Mouse (Mus musculus) hindbrain, embryonic 11.5 days (tissue): Measurements from ENCODE around the gene Tbrg1. TPM values are rescaled to one million over a fixed set of nuclear protein-coding genes. Genes with fewer than 3 reads are reported as not detected.

Experiments
- ATAC-seq: fragments of 200-750 bp; cut with Nextera tagmentation; 2 replicates; pipeline ENCODE4 v1.8.0; 2017; ENCODE audit warnings: mild to moderate bottlenecking, moderate TSS enrichment, moderate library complexity; ENCODE audit not compliant: low FRiP score
- DNase-seq: peaks from one replicate; pipeline ENCODE4 v3.0.0-alpha.2; 2015; ENCODE audit warnings: low spot score
- H3K27ac ChIP-seq: fragments of 300-500 bp; sonication (generic); 2 replicates; pipeline ENCODE4 v1.5.1; 2014; ENCODE audit warnings: mild to moderate bottlenecking, low read depth, low read length
- H3K27me3 ChIP-seq: fragments of 300-500 bp; sonication (generic); 2 replicates; pipeline ENCODE4 v1.6.1; 2014; ENCODE audit warnings: mild to moderate bottlenecking, low read length, moderate library complexity, mixed read lengths; ENCODE audit not compliant: control insufficient read depth, insufficient read depth
- H3K36me3 ChIP-seq: fragments of 300-500 bp; sonication (generic); 2 replicates; pipeline ENCODE4 v1.6.1; 2014; ENCODE audit warnings: mild to moderate bottlenecking, low read length, moderate library complexity, mixed read lengths; ENCODE audit not compliant: control insufficient read depth, insufficient read depth
- H3K4me1 ChIP-seq: fragments of 300-500 bp; sonication (generic); replicated peaks from 2 replicates; pipeline ENCODE4 v1.6.1; 2014; ENCODE audit warnings: low read length, mixed read lengths; ENCODE audit not compliant: control insufficient read depth, insufficient read depth
- H3K4me2 ChIP-seq: fragments of 300-500 bp; sonication (generic); replicated peaks from 2 replicates; pipeline ENCODE4 v1.6.1; 2014; ENCODE audit warnings: mild to moderate bottlenecking, low read depth, low read length
- H3K4me3 ChIP-seq: fragments of 300-500 bp; sonication (generic); 2 replicates; pipeline ENCODE4 v1.5.1; 2014; ENCODE audit warnings: low read depth, low read length
- H3K9ac ChIP-seq: fragments of 300-500 bp; sonication (generic); 2 replicates; pipeline ENCODE4 v1.6.1; 2014; ENCODE audit warnings: low read depth, low read length
- H3K9me3 ChIP-seq: fragments of 300-500 bp; sonication (generic); 2 replicates; pipeline ENCODE4 v1.6.1; 2016; ENCODE audit warnings: low read length; ENCODE audit not compliant: control insufficient read depth
- WGBS: fragments of 180-500 bp; shearing (Covaris S2); extraction: QIAGEN DNeasy Blood & Tissue Kit; methylation state at CpG from one replicate; pipeline ENCODE4 v1.1.7; 2014; 5-methylcytosine and 5-hydroxymethylcytosine counted together
- polyA plus RNA-seq: library from polyadenylated mRNA; unstranded; fragments of >200 nt; fragmentation: Nextera tagmentation; extraction: Ambion mirVana; gene quantifications from 2 replicates; pipeline ENCODE4 v1.2.1, GENCODE M21; 2014

Gene Tbrg1
- polyA plus RNA-seq, 1 experiment from 2014 or later = 151 TPM

GRCm38 (mm10) chr9:37638721-37639120 lies 18.4 kb downstream of the Tbrg1 start:
- H3K27ac ChIP-seq = no peak overlapping the region
- no peaks in the 10 kb centered on the region for H3K27me3 ChIP-seq
- H3K9ac ChIP-seq = no peak overlapping the region
- H3K9me3 ChIP-seq = no peaks in the 10 kb centered on the region
- WGBS = 92% methylated on average over 3 of the region's 3 CpGs
- H3K4me1 ChIP-seq = no peaks in the 10 kb centered on the region
- DNase-seq (no peak), ATAC-seq (no peak)
- H3K4me2 ChIP-seq = no peak overlapping the region
- no peak overlapping the region for H3K4me3 ChIP-seq
- no peaks in the 10 kb centered on the region for H3K36me3 ChIP-seq

GRCm38 (mm10) chr9:37636800-37637542 lies 20.1 kb downstream of the Tbrg1 start:
- Histone ChIP-seq H3K27me3 (no peaks in the 10 kb centered on the region), H3K27ac (no peak overlapping the region), H3K4me1 (no peaks in the 10 kb centered on the region), H3K4me3 (no peak overlapping the region), H3K9ac (no peak overlapping the region), H3K4me2 (no peak overlapping the region), H3K36me3 (no peaks in the 10 kb centered on the region), H3K9me3 (no peaks in the 10 kb centered on the region)
- ATAC-seq (no peak), DNase-seq (no peak)
- WGBS = 72% methylated on average over 6 of the region's 6 CpGs

- Histone ChIP-seq H3K4me2 (no peak overlapping the region), H3K36me3 (no peaks in the 10 kb centered on the region), H3K4me1 (no peaks in the 10 kb centered on the region), H3K27me3 (no peaks in the 10 kb centered on the region), H3K9ac (no peak overlapping the region), H3K27ac (no peak overlapping the region), H3K4me3 (no peak overlapping the region), H3K9me3 (no peaks in the 10 kb centered on the region)
- WGBS = 14% methylated on average over 7 of the region's 7 CpGs
- ATAC-seq (no peak), DNase-seq (peak; percentile 71)
Observed at GRCm38 (mm10) chr9:37636335-37636734, 20.8 kb downstream of the Tbrg1 start.

GRCm38 (mm10) chr9:37634269-37634668 lies 22.8 kb downstream of the Tbrg1 start:
- 95% methylated on average over 3 of the region's 3 CpGs for WGBS
- no peak overlapping the region for H3K4me3 ChIP-seq
- H3K9me3 ChIP-seq = no peaks in the 10 kb centered on the region
- no peak overlapping the region for H3K4me2 ChIP-seq
- no peaks in the 10 kb centered on the region for H3K4me1 ChIP-seq
- DNase-seq (no peak), ATAC-seq (no peak)
- no peak overlapping the region for H3K9ac ChIP-seq
- H3K36me3 ChIP-seq = no peaks in the 10 kb centered on the region
- H3K27ac ChIP-seq = no peak overlapping the region
- no peaks in the 10 kb centered on the region for H3K27me3 ChIP-seq

GRCm38 (mm10) chr9:37632305-37632704 lies 24.8 kb downstream of the Tbrg1 start:
- no peak for DNase-seq
- 85% methylated on average over 2 of the region's 2 CpGs for WGBS
- ATAC-seq = no peak

GRCm38 (mm10) chr9:37629941-37630340 lies 27.2 kb downstream of the Tbrg1 start:
- Histone ChIP-seq H3K4me3 (no peak overlapping the region), H3K27me3 (no peaks in the 10 kb centered on the region), H3K27ac (no peak overlapping the region), H3K9ac (no peak overlapping the region), H3K9me3 (no peaks in the 10 kb centered on the region), H3K36me3 (no peaks in the 10 kb centered on the region), H3K4me1 (no peaks in the 10 kb centered on the region), H3K4me2 (no peak overlapping the region)
- no peak for DNase-seq
- 98% methylated on average over 2 of the region's 2 CpGs for WGBS
- no peak for ATAC-seq

More at GRCm38 (mm10) chr9:37632305-37632704, 24.8 kb downstream of the Tbrg1 start:
- Histone ChIP-seq H3K9me3 (no peaks in the 10 kb centered on the region), H3K27me3 (no peaks in the 10 kb centered on the region), H3K4me3 (no peak overlapping the region), H3K4me1 (no peaks in the 10 kb centered on the region), H3K36me3 (no peaks in the 10 kb centered on the region), H3K27ac (no peak overlapping the region), H3K4me2 (no peak overlapping the region), H3K9ac (no peak overlapping the region)

- Histone ChIP-seq H3K27me3 (no peaks in the 10 kb centered on the region), H3K27ac (no peak overlapping the region), H3K4me3 (no peak overlapping the region), H3K4me2 (no peak overlapping the region), H3K9me3 (no peaks in the 10 kb centered on the region), H3K4me1 (no peaks in the 10 kb centered on the region), H3K36me3 (no peaks in the 10 kb centered on the region), H3K9ac (no peak overlapping the region)
- DNase-seq (no peak), ATAC-seq (no peak)
- 42% methylated on average over 4 of the region's 4 CpGs for WGBS
Observed at GRCm38 (mm10) chr9:37628581-37628980, 28.5 kb downstream of the Tbrg1 start.

GRCm38 (mm10) chr9:37627263-37627662 lies 29.8 kb downstream of the Tbrg1 start:
- H3K4me3 ChIP-seq = no peak overlapping the region
- 96% methylated on average over 1 of the region's 1 CpGs for WGBS
- no peaks in the 10 kb centered on the region for H3K36me3 ChIP-seq
- no peaks in the 10 kb centered on the region for H3K9me3 ChIP-seq
- no peak overlapping the region for H3K9ac ChIP-seq
- H3K27me3 ChIP-seq = no peaks in the 10 kb centered on the region
- no peak overlapping the region for H3K27ac ChIP-seq
- no peaks in the 10 kb centered on the region for H3K4me1 ChIP-seq
- DNase-seq (no peak), ATAC-seq (no peak)
- no peak overlapping the region for H3K4me2 ChIP-seq

GRCm38 (mm10) chr9:37626103-37626567 lies 31.0 kb downstream of the Tbrg1 start:
- 9% methylated on average over 3 of the region's 3 CpGs for WGBS
- Histone ChIP-seq H3K9ac (no peak overlapping the region; the same call in 1 of the 2 replicates), H3K9me3 (no peaks in the 10 kb centered on the region), H3K4me3 (no peak overlapping the region), H3K4me2 (no peak overlapping the region), H3K4me1 (no peaks in the 10 kb centered on the region), H3K27ac (peak overlapping the region; percentile 82), H3K27me3 (no peaks in the 10 kb centered on the region), H3K36me3 (no peaks in the 10 kb centered on the region)
- ATAC-seq = peak; percentile 78
- DNase-seq = peak; percentile 24
